Mouse (Mus musculus) G1E (cell line): ENCODE results near the gene Grik4.

Experiments
- CTCF ChIP-seq: IDR thresholded peaks from 2 replicates; pipeline ENCODE4 v1.5.1; 2012; ENCODE audit warnings: low read depth, low read length, inconsistent platforms, mixed read lengths
- POLR2AphosphoS5 ChIP-seq: IDR thresholded peaks from 2 replicates; pipeline ENCODE4 v1.6.1; 2012; ENCODE audit warnings: low read depth, low read length, inconsistent platforms; ENCODE audit not compliant: insufficient replicate concordance

GRCm38 (mm10) chr9:42859959-42860794 is 84.1 kb downstream of the Grik4 start:
- TF ChIP-seq CTCF (no peak), POLR2AphosphoS5 (no peak)
